ENCODE assay signal across 8 mouse cellular contexts in genomic region chr17:35134801-35135590, GRCm38 (mm10). TPM values are rescaled to one million over a fixed set of nuclear protein-coding genes. Genes with fewer than 3 reads are reported as not detected.
DNase-seq lines count a peak whose midpoint lies in the region; ATAC-seq lines count a peak whose summit lies in the region.

TSS of gene Bag6 (plus strand) at chr17:35135178.

- peak within 1 kb of the TSS; percentile 80 for H3K4me2 ChIP-seq in hindbrain, embryonic 12.5 days (replicated peaks)

- ATAC-seq in hindbrain, embryonic 12.5 days (ENCODE audit: low FRiP score): peak; percentile 96

- peak; percentile 99 for DNase-seq in Muller cell, postnatal 12 days (ENCODE audit: inconsistent ontology term)
- DNase-seq in cerebellum, adult 9-11 months: peak; percentile 96
- peak; percentile 90 to 94 for DNase-seq in frontal cortex, postnatal 10 days (ENCODE audit: low spot score in 2 of 2)
- DNase-seq in layer of hippocampus, postnatal 14 days (ENCODE audit: low spot score in 2 of 2): peak; percentile 95 to 98
- peak; percentile 95 for DNase-seq in lung, postnatal 14 days
- peak; percentile 94 for DNase-seq in retina, adult 2 months (ENCODE audit: low read depth, low spot score)
- peak; percentile 93 to 94 for DNase-seq in thymus, postnatal 36 days

- no peaks in the 10 kb centered on the region for H3K27me3 ChIP-seq in hindbrain, embryonic 12.5 days

- peak within 1 kb of the TSS; percentile 77 for H3K9ac ChIP-seq in hindbrain, embryonic 12.5 days

- peak within 1 kb of the TSS; percentile 76 for H3K4me3 ChIP-seq in hindbrain, embryonic 12.5 days

- H3K36me3 ChIP-seq in hindbrain, embryonic 12.5 days: peaks cover 23% of the 10 kb centered on the region

- H3K9me3 ChIP-seq in hindbrain, embryonic 12.5 days (replicated peaks): no peaks in the 10 kb centered on the region

- under 1% methylated on average over 66 of the region's 66 CpGs for WGBS in hindbrain, embryonic 12.5 days

- H3K27ac ChIP-seq in hindbrain, embryonic 12.5 days: peak within 1 kb of the TSS; percentile 96

- H3K4me1 ChIP-seq in hindbrain, embryonic 12.5 days: peaks cover 19% of the 10 kb centered on the region

RNA-seq across cellular contexts. Expression of gene Bag6, which starts in this region (rescaled TPM):
- polyA plus RNA-seq in hindbrain, embryonic 12.5 days (2016; fragmentation: Nextera tagmentation; extraction: Ambion mirVana): 87.9 and 88.3 TPM in 2 replicates
- 100 to 1,000 TPM; 289 TPM for total RNA-seq in layer of hippocampus, postnatal 14 days (2021)

Comparison
In these comparisons a context has a peak if more than half of its experiments do, and no peak if none do; other contexts are left out.
1. Peak in every context shown above with its lines: DNase-seq, ATAC-seq, H3K4me3 ChIP-seq and H3K27ac ChIP-seq.